Mouse (Mus musculus) embryo, embryonic 10 days (tissue): ENCODE measurements around the gene Olfr1056.
"Not testable (repeated sequence)": the region's sequence is repeated elsewhere in the genome, so short reads cannot be mapped to it uniquely, and the experiment has no call there.

Experiments used
- DNase-seq: peaks from one replicate; pipeline ENCODE4 v3.0.0-alpha.2; 2015; ENCODE audit warnings: low spot score

Gene Olfr1056

GRCm38 (mm10) chr2:86362369-86362768, at the start of gene Olfr1056:
Gene Olfr1056, minus strand, starts transcription at chr2:86362469.
- DNase-seq: no peak

DNA sequence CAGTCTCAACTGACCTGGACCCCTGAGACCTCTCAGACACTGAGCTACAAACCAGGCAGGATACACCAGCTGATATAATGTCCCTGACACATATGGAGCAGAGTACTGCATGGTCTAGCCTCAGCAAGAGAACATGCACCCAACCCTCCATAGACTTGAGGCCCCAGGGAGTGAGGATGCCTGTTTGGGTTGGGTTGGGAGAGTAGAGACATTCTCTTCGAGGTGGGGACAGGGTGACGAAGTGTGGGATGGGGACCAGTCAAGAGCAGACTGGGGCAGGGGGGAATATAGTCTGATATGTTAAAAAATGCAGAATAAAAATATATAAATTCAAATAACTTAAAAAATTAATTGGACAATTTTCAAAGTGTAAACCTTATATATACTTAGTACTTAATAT, 32.8 kb upstream of the Olfr1056 start:
- DNase-seq: no peak

GRCm38 (mm10) chr2:86388461-86388860, 26.2 kb upstream of the Olfr1056 start, which contains the start of gene Olfr1058:
Gene Olfr1058, minus strand, starts transcription at chr2:86388561.
- DNase-seq: not testable (repeated sequence)

- DNase-seq: no peak
Measured at GRCm38 (mm10) chr2:86378293-86378692, 16.0 kb upstream of the Olfr1056 start, which contains the start of gene Olfr1057. Gene Olfr1057, minus strand, starts transcription at chr2:86378393.

GRCm38 (mm10) chr2:86366342-86366741, 4.1 kb upstream of the Olfr1056 start:
- not testable (repeated sequence) for DNase-seq

DNA sequence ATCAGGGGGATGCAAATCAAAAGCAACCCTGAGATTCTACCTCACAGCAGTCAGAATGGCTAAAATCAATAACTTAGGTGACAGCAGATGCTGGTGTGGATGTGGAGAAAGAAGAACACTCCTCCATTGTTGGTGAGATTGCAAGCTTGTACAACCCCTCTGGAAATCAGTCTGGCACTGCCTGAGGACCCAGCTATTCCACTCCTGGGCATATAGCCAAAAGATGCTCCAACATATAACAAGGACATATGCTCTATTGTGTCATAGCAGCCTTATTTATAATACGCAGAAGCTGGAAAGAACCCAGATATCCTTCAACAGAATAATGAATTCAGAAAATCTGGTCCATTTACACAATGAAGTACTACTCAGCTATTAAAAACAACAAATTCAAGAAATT, 10.5 kb downstream of the Olfr1056 start:
- not testable (repeated sequence) for DNase-seq

- DNase-seq: no peak
Measured at GRCm38 (mm10) chr2:86350184-86350583, 12.1 kb downstream of the Olfr1056 start, which contains the start of gene Olfr1055. Gene Olfr1055, minus strand, starts transcription at chr2:86350284.

- DNase-seq: no peak
Measured at GRCm38 (mm10) chr2:86335333-86335732, 26.9 kb downstream of the Olfr1056 start, which contains the start of gene Olfr1054. Gene Olfr1054, minus strand, starts transcription at chr2:86335433.

DNA sequence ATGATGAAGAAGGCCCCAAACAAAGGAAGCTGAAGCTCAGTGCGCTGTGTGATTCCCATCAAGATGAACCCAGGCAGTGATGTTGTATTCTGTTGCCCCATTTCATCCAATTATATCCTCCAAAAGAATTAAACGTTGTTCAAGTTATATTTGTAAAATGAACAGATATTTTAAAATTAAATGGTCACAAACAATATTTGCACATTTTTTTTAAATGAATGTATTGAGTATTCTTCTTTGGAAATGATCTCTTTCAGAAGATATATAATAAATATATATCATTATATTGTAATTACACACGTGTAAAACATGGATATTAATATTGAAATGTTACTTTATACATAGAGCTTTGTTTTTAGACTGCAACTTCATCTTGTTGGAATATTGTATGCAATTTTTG, 47.1 kb downstream of the Olfr1056 start, which contains the start of gene Olfr1053:
Gene Olfr1053 (minus strand): TSS at position 101 of the 400 bp plus-strand sequence.
- DNase-seq: no peak
